In the genomic region with DNA sequence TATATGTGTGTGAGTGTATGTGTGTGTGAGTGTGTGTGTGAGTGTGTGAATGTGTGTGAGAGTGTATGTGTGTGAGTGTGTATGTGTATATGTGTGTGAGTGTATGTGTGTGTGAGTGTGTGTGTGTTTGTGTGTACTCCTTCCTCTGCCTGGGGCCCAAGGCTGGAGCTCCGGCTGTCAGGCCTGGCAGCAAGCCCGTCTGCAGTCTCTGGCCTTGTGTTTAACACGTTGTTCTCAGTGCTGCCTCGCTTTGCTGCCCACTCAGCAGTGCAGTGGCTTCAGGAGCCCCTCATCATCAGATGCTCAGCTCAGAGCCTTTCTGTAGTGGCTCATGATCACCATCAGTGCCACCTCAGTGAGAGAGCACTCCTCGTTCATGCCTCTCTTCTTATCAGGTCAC, we compare ENCODE assay signal across 13 mouse cellular contexts.
A peak's percentile ranks its signal among the peaks of the same experiment; 100 is the strongest.
DNase-seq lines count a peak whose midpoint lies in the region; ATAC-seq and TF ChIP-seq lines count a peak whose summit lies in the region.
"Had no signal": no experiment of that assay in that cellular context is flagged by ENCODE, and none has a peak within 500 bp of the region (broad histone marks: within the 10 kb centered on the region; RNA-seq: fewer than 3 reads in every experiment).

No protein-coding gene starts in this region.

- no peak overlapping the region for H3K4me3 ChIP-seq in forebrain, embryonic 16.5 days (replicated peaks; ENCODE audit: low read length)
- H3K4me3 ChIP-seq in forebrain, embryonic 10.5 days: no peak overlapping the region
- H3K4me3 ChIP-seq in midbrain, postnatal 0 days (ENCODE audit: low read depth, low read length): no peak overlapping the region
- H3K4me3 ChIP-seq in midbrain, embryonic 16.5 days (ENCODE audit: low read depth, low read length): no peak overlapping the region
- H3K4me3 ChIP-seq in intestine, embryonic 15.5 days (replicated peaks): no peak overlapping the region
- H3K4me3 ChIP-seq: embryonic facial prominence, embryonic 10.5 days; heart, adult 2 months; liver, embryonic 15.5 days; midbrain, embryonic 12.5 days had no signal

- H3K4me2 ChIP-seq in forebrain, embryonic 16.5 days (ENCODE audit: low read length): no peak overlapping the region
- no peak overlapping the region for H3K4me2 ChIP-seq in midbrain, postnatal 0 days (ENCODE audit: low read depth, low read length, poor library complexity, severe bottlenecking)
- no peak overlapping the region for H3K4me2 ChIP-seq in midbrain, embryonic 16.5 days (ENCODE audit: low read length)
- no peak overlapping the region for H3K4me2 ChIP-seq in intestine, embryonic 15.5 days (replicated peaks)
- H3K4me2 ChIP-seq: liver, embryonic 15.5 days; midbrain, embryonic 12.5 days had no signal

- peak; percentile 70 for ATAC-seq in forebrain, embryonic 16.5 days
- ATAC-seq in midbrain, postnatal 0 days (ENCODE audit: low FRiP score): no peak
- no peak for ATAC-seq in midbrain, embryonic 16.5 days
- ATAC-seq in intestine, embryonic 15.5 days: no peak
- ATAC-seq: Patski had no signal

- TF ChIP-seq POLR2A in brain, embryonic 14.5 days (IDR thresholded peaks at IDR 0.05; ENCODE audit: borderline replicate concordance, extremely low read depth, insufficient read depth, insufficient read length, poor library complexity, severe bottlenecking): no peak

- peaks cover 3% of the 10 kb centered on the region; the same call in 1 of the 2 replicates for H3K4me1 ChIP-seq in forebrain, embryonic 16.5 days (replicated peaks; ENCODE audit: control insufficient read depth, insufficient read depth, low read length)
- 0 out of 2 replicates have a peak, but pooled peaks cover 3% of the 10 kb centered on the region for H3K4me1 ChIP-seq in forebrain, embryonic 10.5 days
- no peaks in the 10 kb centered on the region for H3K4me1 ChIP-seq in midbrain, postnatal 0 days (ENCODE audit: insufficient read depth, low read length)
- H3K4me1 ChIP-seq in midbrain, embryonic 16.5 days (ENCODE audit: control insufficient read depth, insufficient read depth, low read length): no peaks in the 10 kb centered on the region
- H3K4me1 ChIP-seq in intestine, embryonic 15.5 days (replicated peaks): no peaks in the 10 kb centered on the region
- H3K4me1 ChIP-seq: midbrain, embryonic 12.5 days had no signal

- TF ChIP-seq CTCF in midbrain, postnatal 0 days (IDR thresholded peaks at IDR 0.05): no peak
- no peak for TF ChIP-seq CTCF in brain, embryonic 14.5 days (IDR thresholded peaks at IDR 0.05; ENCODE audit: borderline replicate concordance, extremely low read depth, insufficient read depth, insufficient read length)

- no peak for DNase-seq in forebrain, embryonic 10.5 days (ENCODE audit: extremely low spot score, low spot score)
- DNase-seq in midbrain, postnatal 0 days (ENCODE audit: low spot score): peak; percentile 66
- DNase-seq in brain, embryonic 14.5 days (ENCODE audit: low read depth): peak; percentile 55
- DNase-seq in layer of hippocampus, adult 9-11 months: peak; percentile 48
- no peak for DNase-seq in spleen, adult 12 weeks (ENCODE audit: low spot score)
- DNase-seq: heart, adult 2 months had no signal

- H3K9ac ChIP-seq in forebrain, embryonic 16.5 days (replicated peaks; ENCODE audit: low read depth, low read length): no peak overlapping the region
- no peak overlapping the region for H3K9ac ChIP-seq in midbrain, postnatal 0 days (replicated peaks; ENCODE audit: low read length, poor library complexity, severe bottlenecking)
- H3K9ac ChIP-seq in midbrain, embryonic 16.5 days (ENCODE audit: low read depth, low read length): no peak overlapping the region
- H3K9ac ChIP-seq in intestine, embryonic 15.5 days: no peak overlapping the region
- H3K9ac ChIP-seq: liver, embryonic 15.5 days; midbrain, embryonic 12.5 days had no signal

- no peak overlapping the region for H3K27ac ChIP-seq in forebrain, embryonic 16.5 days (ENCODE audit: low read length)
- H3K27ac ChIP-seq in forebrain, embryonic 10.5 days: no peak overlapping the region
- H3K27ac ChIP-seq in midbrain, postnatal 0 days (ENCODE audit: low read depth, low read length): no peak overlapping the region
- H3K27ac ChIP-seq in midbrain, embryonic 16.5 days (ENCODE audit: low read length): no peak overlapping the region
- H3K27ac ChIP-seq in intestine, embryonic 15.5 days: no peak overlapping the region
- H3K27ac ChIP-seq: embryonic facial prominence, embryonic 10.5 days; heart, adult 2 months; liver, embryonic 15.5 days; midbrain, embryonic 12.5 days had no signal

- no peaks in the 10 kb centered on the region for H3K36me3 ChIP-seq in forebrain, embryonic 16.5 days (ENCODE audit: control insufficient read depth, insufficient read depth)
- H3K36me3 ChIP-seq in forebrain, embryonic 10.5 days (replicated peaks): no peaks in the 10 kb centered on the region
- H3K36me3 ChIP-seq in midbrain, postnatal 0 days (ENCODE audit: insufficient read depth, low read length): peaks cover 4% of the 10 kb centered on the region
- no peaks in the 10 kb centered on the region for H3K36me3 ChIP-seq in midbrain, embryonic 16.5 days (ENCODE audit: control insufficient read depth, insufficient read depth, low read length)
- H3K36me3 ChIP-seq in intestine, embryonic 15.5 days: no peaks in the 10 kb centered on the region
- H3K36me3 ChIP-seq: embryonic facial prominence, embryonic 10.5 days; liver, embryonic 15.5 days; midbrain, embryonic 12.5 days had no signal

- WGBS in forebrain, embryonic 16.5 days: 54% methylated on average over 5 of the region's 5 CpGs
- 83% methylated on average over 5 of the region's 5 CpGs for WGBS in forebrain, embryonic 10.5 days
- WGBS in midbrain, postnatal 0 days: 79% methylated on average over 5 of the region's 5 CpGs
- 67% methylated on average over 5 of the region's 5 CpGs for WGBS in midbrain, embryonic 16.5 days
- WGBS in intestine, embryonic 15.5 days: 61% methylated on average over 5 of the region's 5 CpGs

- no peaks in the 10 kb centered on the region for H3K9me3 ChIP-seq in forebrain, embryonic 16.5 days (ENCODE audit: control insufficient read depth, low read length)
- no peaks in the 10 kb centered on the region for H3K9me3 ChIP-seq in forebrain, embryonic 10.5 days
- no peaks in the 10 kb centered on the region for H3K9me3 ChIP-seq in midbrain, postnatal 0 days (ENCODE audit: low read length)
- H3K9me3 ChIP-seq in midbrain, embryonic 16.5 days (replicated peaks; ENCODE audit: control insufficient read depth, low read length, poor library complexity, severe bottlenecking): no peaks in the 10 kb centered on the region
- H3K9me3 ChIP-seq in intestine, embryonic 15.5 days: no peaks in the 10 kb centered on the region
- H3K9me3 ChIP-seq: embryonic facial prominence, embryonic 10.5 days; liver, embryonic 15.5 days; midbrain, embryonic 12.5 days had no signal

- no peaks in the 10 kb centered on the region for H3K27me3 ChIP-seq in forebrain, embryonic 16.5 days (replicated peaks; ENCODE audit: control insufficient read depth, insufficient read depth, low read length)
- no peaks in the 10 kb centered on the region for H3K27me3 ChIP-seq in forebrain, embryonic 10.5 days (ENCODE audit: poor library complexity, severe bottlenecking)
- H3K27me3 ChIP-seq in midbrain, postnatal 0 days (ENCODE audit: insufficient read depth, low read length): no peaks in the 10 kb centered on the region
- H3K27me3 ChIP-seq in midbrain, embryonic 16.5 days (ENCODE audit: control insufficient read depth, insufficient read depth, low read depth, low read length): no peaks in the 10 kb centered on the region
- no peaks in the 10 kb centered on the region for H3K27me3 ChIP-seq in intestine, embryonic 15.5 days (replicated peaks)
- H3K27me3 ChIP-seq: liver, embryonic 15.5 days; midbrain, embryonic 12.5 days; Patski had no signal

Comparison
In these comparisons a context has a peak if more than half of its experiments do, and no peak if none do; other contexts are left out.
1. DNase-seq: peak in midbrain, postnatal 0 days (single experiment), brain, embryonic 14.5 days (single experiment) and layer of hippocampus, adult 9-11 months (single experiment); none in forebrain, embryonic 10.5 days (single experiment) and spleen, adult 12 weeks (single experiment).